Mouse (Mus musculus) ES-E14 (cell line): ENCODE measurements at regions not wholly inside any gene's neighbourhood (a gene's known extent, or its start where the extent isn't known, plus 50 kb on each side); places are given as distances from the start of the nearest gene placed in this dataset.

Experiments used
- DNase-seq: peaks from one replicate; pipeline ENCODE4 v3.0.0-alpha.2; 2013; ENCODE audit warnings: low read depth, low spot score
- H3K27ac ChIP-seq: 2 replicates; pipeline ENCODE4 v1.5.1; 2012; ENCODE audit warnings: low read depth, mild to moderate bottlenecking, low read length, moderate library complexity, mixed read lengths; ENCODE audit not compliant: poor library complexity, insufficient read depth, severe bottlenecking
- H3K36me3 ChIP-seq: 2 replicates; pipeline ENCODE4 v1.6.1; 2012; ENCODE audit warnings: mild to moderate bottlenecking, low read length, moderate library complexity, mixed read lengths; ENCODE audit not compliant: control insufficient read depth, poor library complexity, insufficient read depth, severe bottlenecking
- H3K4me1 ChIP-seq, 2 experiments: fragments of 150-350 bp in 1 of 2; sonication (generic) in 1 of 2; 2 replicates each; pipeline ENCODE4 v1.6.1; 2012; ENCODE audit warnings: low read length in 2 of 2, mild to moderate bottlenecking in 1 of 2, mixed read lengths in 1 of 2; ENCODE audit not compliant: control insufficient read depth in 2 of 2, insufficient read depth in 2 of 2, poor library complexity in 1 of 2
- H3K4me3 ChIP-seq, 2 experiments: fragments of 150-350 bp in 1 of 2; sonication (generic) in 1 of 2; 2 replicates each; pipeline ENCODE4 v1.5.1; 2012; ENCODE audit warnings: low read length in 2 of 2, low read depth in 1 of 2, mild to moderate bottlenecking in 1 of 2, mixed read lengths in 1 of 2; ENCODE audit not compliant: insufficient read depth in 1 of 2, poor library complexity in 1 of 2, severe bottlenecking in 1 of 2
- H3K9ac ChIP-seq: 2 replicates; pipeline ENCODE4 v1.6.1; 2012; ENCODE audit warnings: low read depth, mild to moderate bottlenecking, low read length, mixed read lengths; ENCODE audit not compliant: poor library complexity, insufficient read depth, severe bottlenecking
- H3K9me3 ChIP-seq: fragments of 150-350 bp; sonication (generic); 2 replicates; pipeline ENCODE4 v1.6.1; 2012; ENCODE audit warnings: low read depth, mild to moderate bottlenecking, low read length; ENCODE audit not compliant: control insufficient read depth, insufficient read depth
- CHD2 ChIP-seq: IDR thresholded peaks from 2 replicates; pipeline ENCODE4 v1.6.1; 2014; ENCODE audit warnings: mild to moderate bottlenecking, low read depth, low read length, inconsistent platforms
- HCFC1 ChIP-seq: IDR thresholded peaks from 2 replicates; pipeline ENCODE4 v1.6.1; 2012; ENCODE audit warnings: low read length, inconsistent platforms, borderline replicate concordance; ENCODE audit not compliant: insufficient read depth
- MAFK ChIP-seq: IDR thresholded peaks from 2 replicates; pipeline ENCODE4 v1.6.1; 2014; ENCODE audit warnings: mild to moderate bottlenecking, low read depth, low read length, inconsistent platforms; ENCODE audit not compliant: insufficient read depth
- ZC3H11A ChIP-seq: IDR thresholded peaks from 2 replicates; pipeline ENCODE4 v1.6.1; 2012; ENCODE audit warnings: low read depth, mild to moderate bottlenecking, inconsistent platforms, low read length, borderline replicate concordance
- ZNF384 ChIP-seq: IDR thresholded peaks from 2 replicates; pipeline ENCODE4 v1.6.1; 2012; ENCODE audit warnings: low read depth, low read length, inconsistent platforms
- in situ Hi-C, 2 experiments: fragments of 600-800 bp; cut with MboI; formaldehyde crosslinking; loops; one replicate each; pipeline ENCODE4 v1.15.1; 2025; ENCODE audit warnings: low sequenced_read_pairs in 2 of 2, inconsistent platforms in 1 of 2; ENCODE audit not compliant: unreplicated experiment in 2 of 2

- Histone ChIP-seq H3K9me3 (no peaks in the 10 kb centered on the region), H3K36me3 (no peaks in the 10 kb centered on the region), H3K9ac (no peak overlapping the region), H3K27ac (no peak overlapping the region), H3K4me1 (no peaks in the 10 kb centered on the region; a peak in 1 of 4 replicates), H3K4me3 (no peak overlapping the region)
- in situ Hi-C loops = no loop called here
- DNase-seq = no peak
- no peak for TF ChIP-seq MAFK
- TF ChIP-seq HCFC1 = no peak
- no peak for TF ChIP-seq ZNF384
- TF ChIP-seq CHD2 = no peak
- TF ChIP-seq ZC3H11A = no peak
Observed at GRCm38 (mm10) chr3:121902246-121902645, 50.1 kb upstream of the Arhgap29 start.

GRCm38 (mm10) chr3:121900429-121900844 is 51.9 kb upstream of the Arhgap29 start:
- Histone ChIP-seq H3K27ac (no peak overlapping the region), H3K4me1 (no peaks in the 10 kb centered on the region; a peak in 1 of 4 replicates), H3K9me3 (no peaks in the 10 kb centered on the region), H3K4me3 (no peak overlapping the region), H3K36me3 (no peaks in the 10 kb centered on the region), H3K9ac (no peak overlapping the region)
- in situ Hi-C loops = no loop called here
- TF ChIP-seq HCFC1 (no peak), ZNF384 (no peak), CHD2 (no peak), MAFK (no peak), ZC3H11A (no peak)
- no peak for DNase-seq

GRCm38 (mm10) chr3:121897821-121898574 is 54.3 kb upstream of the Arhgap29 start:
- no peak overlapping the region for H3K4me3 ChIP-seq
- no peaks in the 10 kb centered on the region for H3K9me3 ChIP-seq
- in situ Hi-C loops = loop anchor here in 1 of 2 experiments (25.0 kb wide), 1 partner anchor 239 kb away; no protein-coding TSS in a partner anchor
- no peak for DNase-seq
- H3K27ac ChIP-seq = no peak overlapping the region
- no peaks in the 10 kb centered on the region for H3K36me3 ChIP-seq
- TF ChIP-seq HCFC1 = no peak
- TF ChIP-seq ZC3H11A = no peak
- no peak for TF ChIP-seq ZNF384
- no peak for TF ChIP-seq MAFK
- TF ChIP-seq CHD2 = no peak
- no peak overlapping the region for H3K9ac ChIP-seq
- no peaks in the 10 kb centered on the region; a peak in 1 of 4 replicates for H3K4me1 ChIP-seq

- Histone ChIP-seq H3K9me3 (no peaks in the 10 kb centered on the region), H3K9ac (no peak overlapping the region), H3K4me1 (no peaks in the 10 kb centered on the region), H3K4me3 (no peak overlapping the region), H3K36me3 (no peaks in the 10 kb centered on the region), H3K27ac (no peak overlapping the region)
- TF ChIP-seq HCFC1 (no peak), MAFK (no peak), CHD2 (no peak), ZNF384 (no peak), ZC3H11A (no peak)
- in situ Hi-C loops = loop anchor here in 1 of 2 experiments (25.0 kb wide), 1 partner anchor 244 kb away; no protein-coding TSS in a partner anchor
- no peak for DNase-seq
Observed at GRCm38 (mm10) chr3:121893606-121894005, 58.7 kb upstream of the Arhgap29 start.
